Mouse (Mus musculus) adrenal gland, postnatal 10 days (tissue): ENCODE data around the gene Hnrnpl. TPM values are rescaled to one million over a fixed set of nuclear protein-coding genes. Genes with fewer than 3 reads are reported as not detected.

Experiments used
- DNase-seq: peaks from one replicate; pipeline ENCODE4 v3.0.0; 2021; ENCODE audit warnings: mixed read lengths
- total RNA-seq, 2 experiments: library from RNA; stranded (reverse); gene quantifications; 2 replicates each; pipeline ENCODE4 v1.2.3; 2021

Gene Hnrnpl
- total RNA-seq, 2 experiments from 2014 or later, result 459 to 528 TPM

DNA sequence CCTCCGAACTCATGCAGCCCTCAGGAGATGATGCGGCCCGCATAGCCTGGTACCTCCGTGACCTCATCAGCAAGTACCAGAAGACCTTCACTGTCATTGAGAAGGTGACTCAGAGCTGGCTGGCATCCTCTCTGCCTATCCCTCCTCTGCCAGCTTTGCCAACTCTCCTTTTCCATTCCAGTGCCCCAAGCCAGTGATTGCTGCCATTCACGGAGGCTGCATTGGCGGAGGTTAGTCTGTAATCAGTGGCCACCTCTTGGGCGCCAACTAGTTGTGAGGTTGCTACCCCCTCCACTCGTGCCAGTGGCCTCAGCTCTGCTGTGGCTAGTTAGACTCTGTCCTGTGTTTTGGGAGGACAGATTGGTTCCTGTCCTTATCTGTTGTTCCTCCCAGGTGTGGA, 21.5 kb downstream of the Hnrnpl start:
- peak; percentile 76 for DNase-seq

DNA sequence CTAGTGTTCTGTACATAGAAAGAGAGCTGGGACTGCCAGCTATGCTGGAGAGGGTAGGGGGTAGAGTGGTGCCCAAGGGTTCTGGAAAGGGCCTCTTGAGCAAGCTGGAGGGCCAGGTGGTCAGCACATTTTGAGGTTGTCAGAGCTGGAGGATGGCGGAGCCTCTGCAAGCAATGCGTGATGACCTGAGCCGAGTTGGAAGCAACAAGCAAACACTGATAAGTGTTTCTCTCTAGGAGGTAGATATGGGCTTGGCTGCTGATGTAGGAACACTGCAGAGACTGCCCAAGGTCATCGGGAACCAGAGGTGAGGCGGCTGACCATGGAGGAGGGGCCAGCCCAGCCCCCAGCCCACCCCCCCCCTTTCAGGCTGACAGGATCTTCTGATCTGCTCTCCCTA, 22.6 kb downstream of the Hnrnpl start:
- no peak for DNase-seq

DNA sequence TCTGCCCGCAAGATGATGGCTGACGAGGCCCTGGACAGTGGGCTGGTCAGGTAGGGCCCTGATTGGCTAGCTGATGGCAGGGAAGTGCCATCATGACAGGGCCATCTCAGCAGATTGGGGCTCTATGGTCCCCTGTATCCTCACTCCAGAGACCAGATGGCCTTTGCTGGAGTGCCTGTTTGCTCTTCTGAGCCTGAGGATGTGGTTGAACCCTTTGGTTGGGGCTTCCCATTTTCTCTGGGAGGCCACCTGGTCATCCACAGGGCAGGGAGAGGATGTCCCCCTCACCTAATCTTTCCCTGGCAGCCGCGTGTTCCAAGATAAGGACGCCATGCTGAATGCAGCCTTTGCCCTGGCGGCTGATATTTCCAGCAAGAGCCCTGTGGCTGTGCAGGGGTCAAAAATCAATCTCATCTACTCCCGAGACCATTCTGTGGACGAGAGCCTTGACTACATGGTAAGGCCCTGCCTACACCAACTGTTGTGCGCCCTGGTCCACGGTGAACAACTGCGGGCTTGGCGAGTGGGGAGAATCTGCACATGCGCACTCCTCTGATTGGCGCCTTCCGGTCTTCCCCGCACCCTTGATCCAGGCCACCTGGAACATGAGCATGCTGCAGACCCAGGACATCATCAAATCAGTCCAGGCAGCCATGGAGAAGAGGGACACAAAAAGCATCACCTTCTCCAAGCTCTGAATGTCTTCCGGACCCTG, 23.2 kb downstream of the Hnrnpl start:
- DNase-seq, result no peak

DNA sequence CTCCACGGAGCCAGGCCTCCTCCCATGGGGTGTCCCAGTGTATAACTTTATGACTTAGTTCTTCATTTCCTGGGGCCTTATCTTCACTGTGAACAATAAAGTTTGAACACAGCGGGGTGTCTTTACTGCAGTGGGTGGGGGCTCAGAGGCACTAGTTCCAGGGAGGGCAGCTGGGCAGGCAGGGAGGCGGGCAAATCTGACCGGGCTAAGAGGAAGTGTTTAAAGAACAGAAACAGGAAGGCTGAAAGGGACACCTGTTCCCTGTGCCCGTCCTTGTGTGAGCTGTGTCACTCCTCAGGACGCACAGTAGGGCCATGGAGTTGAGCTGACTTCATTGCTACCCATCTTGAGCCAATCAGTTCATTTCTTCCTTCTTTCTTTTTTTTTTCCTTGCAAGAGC, 23.8 kb downstream of the Hnrnpl start:
- DNase-seq, result no peak

DNA sequence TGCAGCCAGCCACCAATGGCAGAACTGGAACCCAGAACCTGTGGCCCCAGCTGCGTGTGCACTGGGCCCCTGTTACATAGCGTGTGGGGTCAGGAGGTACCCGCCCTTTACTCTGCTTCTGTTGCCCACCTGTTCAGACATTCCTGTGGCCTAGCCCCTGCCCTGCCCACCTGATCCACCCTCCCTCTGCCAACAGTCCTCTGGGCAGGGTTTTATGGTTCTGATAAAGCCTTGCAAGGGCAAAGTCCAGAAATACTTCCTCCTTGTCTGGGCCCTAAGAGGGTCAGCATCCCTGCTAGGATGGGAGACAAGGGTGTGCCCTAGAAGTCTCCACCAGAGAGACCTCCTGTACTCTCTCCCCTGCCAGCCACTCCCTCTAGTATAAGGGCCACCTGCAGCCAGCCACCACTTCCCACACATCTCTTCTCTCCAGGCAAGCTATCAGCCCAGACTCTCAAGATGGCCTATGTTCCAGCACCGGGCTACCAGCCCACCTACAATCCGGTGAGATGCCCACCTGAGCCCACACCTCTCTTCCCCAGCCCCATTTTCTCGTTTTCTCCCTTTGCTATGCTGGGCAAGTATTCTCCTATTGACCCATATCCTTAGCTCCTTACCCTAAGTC, 25.5 kb downstream of the Hnrnpl start, which contains the start of gene Lgals4:
Gene Lgals4, plus strand, starts transcription at position 132 of the 625 bp plus-strand sequence.
- DNase-seq, result no peak

DNA sequence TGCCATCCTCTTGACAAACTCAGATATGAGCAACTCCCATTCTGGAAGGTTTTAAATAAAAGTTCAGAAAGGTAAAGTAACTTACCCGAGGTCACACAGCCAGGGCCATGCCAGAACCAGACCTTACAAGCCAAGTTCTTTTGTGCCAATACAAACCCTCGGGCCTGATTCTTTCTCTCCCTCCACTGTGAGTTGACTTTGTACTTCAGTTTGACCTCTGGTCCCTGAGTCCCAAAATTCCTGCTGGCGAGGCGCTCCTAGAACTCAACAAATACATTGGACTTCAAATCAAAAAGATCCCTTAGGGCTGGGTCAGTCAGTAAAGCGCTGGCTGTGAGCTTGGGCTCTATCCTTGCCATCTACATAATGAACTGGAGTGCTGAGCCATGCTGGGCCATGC, 28.6 kb downstream of the Hnrnpl start:
- DNase-seq, result no peak

DNA sequence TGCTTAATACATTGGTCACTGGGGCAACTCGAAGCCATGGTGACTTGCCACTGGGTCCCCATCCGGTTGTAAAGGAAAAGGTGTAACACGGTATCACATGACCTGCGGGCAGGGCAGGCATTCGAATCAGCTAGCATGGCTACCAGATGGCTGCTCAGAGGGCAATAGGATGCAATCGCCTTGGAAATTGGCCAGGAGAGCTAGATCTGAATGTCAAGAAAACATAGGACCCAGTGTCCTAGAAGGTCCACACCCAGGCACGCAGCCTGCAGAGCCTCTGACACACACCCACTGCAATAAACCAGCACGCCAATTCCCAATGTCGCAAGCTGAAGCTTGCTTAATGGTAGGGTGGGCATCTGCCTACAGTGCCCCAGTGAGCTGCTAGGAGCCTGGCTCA, 30.0 kb downstream of the Hnrnpl start:
- no peak for DNase-seq

DNA sequence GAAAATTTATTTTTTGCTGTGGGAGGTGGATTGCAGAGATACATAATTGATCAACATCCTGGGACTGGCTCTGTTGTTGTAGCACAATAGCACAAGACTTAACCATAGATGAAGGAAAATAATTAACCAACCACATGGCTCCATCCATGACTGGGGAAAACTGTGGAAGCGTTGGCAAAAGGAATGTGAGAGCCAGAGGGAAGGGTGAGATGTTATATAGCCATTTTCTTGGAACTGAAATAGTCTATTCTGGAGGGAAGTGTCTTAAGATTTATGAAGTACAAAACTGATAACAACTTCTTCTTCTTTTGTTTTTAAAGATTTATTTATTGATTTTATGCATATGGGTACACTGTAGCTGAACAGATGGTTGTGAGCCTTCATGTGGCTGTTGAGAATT, 38.9 kb downstream of the Hnrnpl start:
- DNase-seq, result no peak

DNA sequence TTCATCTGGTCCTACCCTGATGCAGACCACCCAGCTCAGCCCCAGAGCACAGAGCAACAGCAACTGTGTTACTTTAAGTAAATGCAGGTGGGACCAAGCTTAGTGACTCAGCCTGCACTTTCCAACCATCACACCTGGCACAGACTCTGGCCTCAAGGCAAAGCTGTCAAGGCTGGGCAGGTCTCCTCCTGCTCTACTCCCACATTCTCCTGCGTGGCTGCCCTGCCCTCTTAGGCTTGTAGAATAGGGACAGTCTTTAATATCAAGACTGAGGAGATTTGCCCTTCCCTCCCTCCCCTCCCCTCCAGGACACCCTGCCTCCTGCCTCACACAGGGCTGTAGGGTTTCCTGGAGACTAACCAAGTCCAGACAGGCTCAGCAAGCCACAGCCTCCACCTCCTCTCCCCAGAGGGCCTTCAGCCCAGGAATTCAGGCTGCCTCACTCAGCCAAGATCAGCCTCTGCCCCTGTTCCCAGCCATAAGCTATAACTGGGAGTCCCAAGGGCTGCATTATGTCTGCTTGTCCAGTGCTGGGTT, 41.4 kb downstream of the Hnrnpl start:
- no peak for DNase-seq

DNA sequence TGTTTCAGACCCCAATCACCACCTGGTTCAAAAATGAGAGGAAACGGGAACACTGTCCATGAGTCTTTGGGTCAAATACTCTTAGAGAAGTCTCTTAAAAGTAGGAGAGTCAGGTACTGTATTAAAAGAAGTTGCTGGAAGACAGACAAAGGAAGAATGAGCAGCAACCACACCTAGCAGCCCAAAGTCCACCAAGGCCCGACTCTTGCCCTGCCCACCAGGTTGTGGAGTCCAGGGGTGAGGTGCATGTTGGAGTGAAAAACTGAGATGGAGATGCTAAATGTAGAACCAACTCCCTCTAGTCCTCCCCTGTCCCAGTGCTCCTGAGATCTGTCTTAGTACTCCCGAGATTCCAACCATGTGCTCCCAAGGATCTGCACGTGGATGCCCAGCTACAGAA, 42.3 kb downstream of the Hnrnpl start:
- DNase-seq, result no peak

DNA sequence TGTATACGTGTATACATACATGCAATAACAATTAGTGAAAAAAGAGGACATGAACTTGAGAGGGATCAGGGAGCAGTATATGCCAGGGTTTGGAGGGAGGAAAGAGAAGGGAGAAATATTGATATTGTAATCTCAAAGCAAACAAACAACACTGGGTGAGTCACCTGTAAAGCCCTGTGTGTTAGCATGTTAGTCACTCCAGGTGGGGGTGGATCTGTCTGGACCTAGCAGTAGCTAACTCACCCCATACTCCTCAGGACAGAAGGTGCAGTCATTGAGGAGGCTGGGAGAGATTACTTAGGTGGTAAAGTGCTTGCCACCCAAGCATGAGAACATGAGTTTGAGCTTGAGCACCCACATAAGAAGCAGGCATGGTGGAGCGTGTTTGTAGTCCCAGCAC, 51.6 kb downstream of the Hnrnpl start:
- no peak for DNase-seq

DNA sequence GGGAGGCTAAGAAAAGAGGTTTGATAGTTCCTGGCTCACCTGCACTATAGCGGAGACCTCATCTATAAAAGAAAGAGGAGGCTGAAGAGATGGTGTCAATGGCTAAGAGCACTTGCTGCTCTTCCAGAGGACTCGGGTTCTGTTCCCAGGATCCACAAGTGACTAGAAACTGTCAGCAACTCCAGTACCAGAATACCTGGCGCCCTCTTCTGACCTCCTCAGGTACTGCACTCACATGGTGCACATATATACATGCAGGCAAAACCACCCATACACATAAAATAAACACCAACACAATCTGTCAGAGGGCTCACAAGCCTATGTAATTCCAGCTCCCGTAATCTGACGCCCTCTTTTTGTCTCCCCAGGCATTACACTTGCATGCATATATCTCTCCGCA, 52.6 kb downstream of the Hnrnpl start:
- DNase-seq, result no peak

DNA sequence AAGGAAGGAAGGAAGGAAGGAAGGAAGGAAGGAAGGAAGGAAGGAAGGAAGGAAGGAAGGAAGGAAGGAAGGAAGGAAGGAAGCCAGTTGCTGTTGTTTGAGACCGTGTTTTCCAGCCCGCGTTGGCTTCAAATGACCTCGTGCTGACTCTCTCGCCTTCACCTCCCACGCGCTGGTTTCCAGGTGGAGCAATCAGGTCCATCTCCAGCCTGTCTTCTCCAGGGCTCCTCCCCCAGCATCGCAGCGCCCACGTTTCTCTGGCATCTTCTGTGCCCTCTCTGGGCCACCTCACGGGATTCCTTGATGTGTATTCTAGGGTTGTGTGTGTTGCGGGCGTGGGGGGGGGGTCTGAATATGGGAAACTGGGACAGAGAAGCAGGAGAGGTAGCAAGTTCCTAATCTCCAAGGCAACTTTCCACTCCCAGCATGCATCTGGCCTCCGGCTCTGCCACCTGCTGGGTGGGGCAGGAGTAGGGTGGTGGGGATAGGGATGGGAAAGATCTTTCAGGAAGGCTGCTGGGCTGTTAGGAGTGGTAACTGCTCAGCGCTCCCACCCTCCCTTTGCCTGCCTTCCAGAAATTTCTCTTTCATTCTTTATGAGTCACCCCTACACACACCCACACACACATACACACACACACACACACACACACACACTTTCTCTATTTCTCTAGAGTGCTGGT, 54.6 kb downstream of the Hnrnpl start:
- DNase-seq, result peak; percentile 24

DNA sequence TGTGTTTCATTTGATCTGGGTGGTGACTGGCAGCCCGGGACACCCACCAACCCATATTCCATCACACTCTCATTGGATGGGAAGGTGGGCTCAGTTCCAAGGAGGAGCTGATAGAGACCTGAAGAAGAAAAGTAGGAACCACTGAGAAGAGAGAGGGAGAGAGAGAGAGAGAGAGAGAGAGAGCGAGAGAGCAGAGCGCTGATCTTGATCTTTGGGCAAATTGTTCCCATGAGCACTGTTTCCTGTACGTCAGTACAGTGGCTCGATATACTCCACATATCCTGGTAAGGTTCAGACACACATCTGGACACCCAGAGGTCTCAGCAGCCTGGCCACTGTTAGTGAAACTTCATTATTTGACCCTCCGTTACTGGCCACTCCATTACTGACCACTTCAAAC, 55.2 kb downstream of the Hnrnpl start, which contains the start of gene Lgals7:
Gene Lgals7, plus strand, starts transcription at position 314 of the 400 bp plus-strand sequence.
- no peak for DNase-seq

DNA sequence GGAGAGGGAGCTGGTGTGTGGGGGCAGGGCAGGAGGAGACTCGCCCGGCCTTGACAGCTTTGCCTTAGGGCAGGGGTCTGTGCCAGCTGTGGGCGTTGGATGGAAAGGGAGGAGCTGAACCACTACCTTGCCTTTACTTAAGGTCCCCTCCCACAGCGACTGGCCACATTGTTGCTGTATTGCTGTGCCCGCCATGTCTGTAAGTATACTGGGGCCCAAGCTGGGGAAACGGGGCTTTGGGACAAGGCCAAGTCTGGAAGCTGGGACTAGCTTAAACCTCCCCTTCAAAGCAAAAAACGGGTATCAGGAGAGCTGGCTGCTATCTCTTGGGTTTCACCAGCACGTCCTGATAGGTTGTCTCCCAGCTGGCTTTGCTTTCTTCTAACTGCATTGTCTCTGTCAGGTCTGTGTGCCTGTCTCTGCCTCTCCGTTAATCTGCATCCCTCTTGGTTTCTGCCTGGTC, 56.0 kb downstream of the Hnrnpl start:
- DNase-seq, result no peak

DNA sequence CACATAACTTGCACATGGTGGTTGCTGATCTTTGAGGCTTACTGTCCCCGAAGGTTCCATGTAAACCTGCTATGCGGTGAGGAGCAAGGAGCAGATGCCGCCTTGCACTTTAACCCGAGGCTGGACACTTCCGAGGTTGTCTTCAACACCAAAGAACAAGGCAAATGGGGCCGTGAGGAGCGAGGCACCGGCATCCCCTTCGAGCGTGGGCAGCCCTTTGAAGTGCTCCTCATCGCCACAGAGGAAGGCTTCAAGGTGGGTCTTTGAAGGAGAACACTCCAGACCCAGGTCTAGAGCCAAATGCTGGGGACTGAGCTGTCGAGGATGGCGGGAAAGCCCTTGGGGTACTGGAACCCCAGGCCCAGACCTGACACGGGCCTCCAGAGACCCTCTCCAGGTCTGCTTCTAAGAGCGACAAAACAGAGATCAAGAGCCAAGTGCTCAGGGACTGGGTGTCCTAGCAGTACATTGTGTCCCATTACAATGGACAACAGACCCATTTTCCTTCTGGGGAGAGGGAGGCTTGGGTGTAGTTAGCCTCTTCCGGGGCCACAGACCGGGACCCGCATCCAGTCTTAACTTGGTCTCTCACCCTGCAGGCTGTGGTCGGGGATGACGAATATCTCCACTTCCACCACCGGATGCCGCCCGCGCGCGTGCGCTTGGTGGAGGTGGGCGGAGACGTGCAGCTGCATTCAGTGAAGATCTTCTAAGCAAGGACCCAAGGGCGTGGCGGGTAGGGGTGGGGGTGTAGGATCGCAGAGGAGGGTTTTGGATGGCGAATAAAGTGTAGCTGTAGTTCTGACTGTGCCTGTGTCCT, 57.4 kb downstream of the Hnrnpl start:
- peak; percentile 88 for DNase-seq

DNA sequence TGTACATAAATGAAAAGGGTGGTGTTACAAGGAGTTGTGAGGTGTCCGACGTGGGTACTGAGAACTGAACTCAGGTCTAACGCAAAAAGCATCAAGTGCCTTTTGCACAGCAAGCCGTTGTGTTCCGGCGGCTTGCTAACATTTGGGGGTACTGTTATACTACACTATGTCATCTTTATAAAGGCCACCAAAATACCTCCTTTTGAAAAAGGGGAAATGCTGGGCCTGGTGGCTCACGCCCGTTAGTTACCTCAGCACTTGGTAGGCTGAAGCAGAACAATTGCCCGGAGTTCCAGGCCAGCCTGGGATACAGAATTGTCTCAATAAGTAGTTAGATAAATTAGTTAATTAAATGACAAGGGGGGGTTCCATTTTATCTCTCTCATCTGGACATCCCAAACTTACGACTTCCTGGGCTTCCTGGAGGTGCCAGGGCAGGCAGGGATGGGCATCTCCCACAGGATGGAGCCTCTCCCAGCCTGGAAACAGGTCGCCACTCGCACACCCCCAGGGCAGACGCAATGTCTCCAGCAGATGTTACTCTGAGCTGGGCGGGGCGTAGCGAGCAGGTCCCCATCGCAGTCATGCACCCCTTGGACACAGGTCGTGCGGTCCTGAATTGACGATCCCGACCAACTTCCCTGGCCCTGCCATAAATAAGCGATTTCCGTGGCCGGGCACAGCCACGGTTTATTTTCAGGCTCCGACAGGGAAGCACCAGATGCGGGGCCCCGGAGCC, 58.6 kb downstream of the Hnrnpl start:
- no peak for DNase-seq

DNA sequence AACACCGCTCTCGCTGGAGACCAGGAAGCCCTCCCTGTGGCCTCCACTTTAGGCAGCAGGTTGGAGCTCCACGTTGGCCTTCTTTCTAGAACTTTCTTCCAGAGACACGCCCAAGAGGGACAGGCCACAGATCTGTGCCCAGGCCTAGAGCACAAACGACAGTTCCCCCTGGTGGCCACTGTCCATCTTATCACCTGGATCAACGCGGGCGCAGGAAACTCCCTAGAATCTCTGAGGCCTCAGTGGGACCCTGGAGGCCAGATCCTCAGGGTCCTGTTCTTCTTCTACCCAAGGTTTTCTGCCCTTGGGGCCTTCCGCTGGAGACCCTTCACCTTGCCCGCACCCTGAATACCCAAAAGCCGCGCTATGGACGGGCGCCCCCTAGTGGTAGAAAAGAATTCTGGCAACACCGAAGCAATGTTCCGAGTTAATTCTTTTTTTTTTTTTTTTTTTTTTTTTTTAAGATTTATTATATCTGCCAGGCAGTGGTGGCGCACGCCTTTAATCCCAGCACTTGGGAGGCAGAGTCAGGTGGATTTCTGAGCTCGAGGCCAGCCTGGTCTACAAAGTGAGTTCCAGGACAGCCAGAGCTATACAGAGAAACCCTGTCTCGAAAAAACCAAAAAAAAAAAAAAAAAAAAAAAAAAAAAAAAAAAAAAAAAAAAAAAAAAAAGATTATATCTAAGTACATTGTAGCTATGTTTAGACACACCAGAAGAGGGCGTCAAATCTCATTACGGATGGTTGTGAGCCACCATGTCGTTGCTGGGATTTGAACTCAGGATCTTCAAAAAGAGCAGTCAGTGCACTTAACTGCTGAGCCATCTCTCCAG, 59.4 kb downstream of the Hnrnpl start:
- DNase-seq, result peak; percentile 88

DNA sequence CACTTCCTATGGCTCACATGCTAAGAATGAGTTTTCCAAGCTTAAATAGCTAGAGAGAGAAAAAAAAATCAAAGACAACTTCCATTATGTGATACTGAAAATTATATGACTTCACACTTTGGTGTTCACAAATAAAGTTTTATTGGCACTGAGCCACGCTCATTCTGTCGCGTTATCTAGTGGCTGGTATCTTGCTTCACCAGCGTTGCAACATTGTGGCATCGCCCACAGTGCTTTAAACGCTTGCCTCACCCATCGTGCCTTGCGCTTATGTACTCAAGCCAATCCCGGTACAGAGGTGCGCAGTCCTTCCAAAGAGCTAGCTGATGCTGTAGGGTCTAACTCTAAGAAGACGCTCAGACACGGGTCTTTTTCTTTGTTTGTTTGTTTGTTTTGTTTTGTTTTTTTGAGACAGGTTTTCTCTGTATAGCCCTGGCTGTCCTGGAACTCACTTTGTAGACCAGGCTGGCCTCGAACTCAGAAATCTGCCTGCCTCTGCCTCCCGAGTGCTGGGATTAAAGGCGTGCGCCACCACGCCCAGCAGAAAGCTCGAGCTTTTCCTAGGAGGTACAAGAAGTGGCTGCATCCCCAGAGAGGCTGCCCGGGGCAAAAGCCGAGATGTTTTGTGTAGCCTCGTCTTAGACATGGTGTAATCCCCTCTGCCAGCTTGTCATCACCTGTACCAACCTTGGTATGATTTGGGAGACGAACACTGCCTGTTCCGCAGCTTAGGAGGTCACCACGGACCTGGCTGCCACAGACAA, 62.7 kb downstream of the Hnrnpl start:
- no peak for DNase-seq
